Mouse (Mus musculus): ENCODE results near the gene Pde8b.

DNA sequence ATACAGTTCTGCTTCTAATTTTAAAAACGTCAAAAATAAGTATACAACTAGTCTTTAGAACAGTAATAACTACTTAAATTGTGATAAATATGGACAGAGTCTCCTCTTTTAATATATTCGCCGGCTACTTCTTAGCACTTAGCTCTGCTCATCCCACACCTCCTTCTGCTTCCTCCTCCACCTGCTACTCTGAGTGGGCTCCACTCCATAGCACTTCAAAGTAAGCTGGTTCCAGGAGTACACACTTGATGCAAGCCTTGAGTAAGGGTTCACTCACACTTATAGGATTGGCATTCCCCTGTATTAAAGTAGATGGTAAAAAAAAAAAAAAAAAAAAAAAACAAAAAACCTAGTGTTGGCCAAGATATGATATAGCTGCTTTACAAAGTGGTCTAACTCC, 89.9 kb downstream of the Pde8b start:
- TF ChIP-seq CTCF (IDR thresholded peaks at IDR 0.05; ENCODE audit: borderline replicate concordance, control insufficient read depth, extremely low read depth, insufficient read depth, low read length, poor library complexity) (no peak), POLR2A (IDR thresholded peaks at IDR 0.05; ENCODE audit: control insufficient read depth, extremely low read depth, insufficient read depth, low read length, poor library complexity) (no peak)
